Mouse (Mus musculus) cerebellum, adult 9-10 months (tissue): Measurements from ENCODE around the gene Slc7a14.

Experiments
- DNase-seq: peaks from one replicate; pipeline ENCODE4 v3.0.0; 2022

Slc7a14 gene

DNA sequence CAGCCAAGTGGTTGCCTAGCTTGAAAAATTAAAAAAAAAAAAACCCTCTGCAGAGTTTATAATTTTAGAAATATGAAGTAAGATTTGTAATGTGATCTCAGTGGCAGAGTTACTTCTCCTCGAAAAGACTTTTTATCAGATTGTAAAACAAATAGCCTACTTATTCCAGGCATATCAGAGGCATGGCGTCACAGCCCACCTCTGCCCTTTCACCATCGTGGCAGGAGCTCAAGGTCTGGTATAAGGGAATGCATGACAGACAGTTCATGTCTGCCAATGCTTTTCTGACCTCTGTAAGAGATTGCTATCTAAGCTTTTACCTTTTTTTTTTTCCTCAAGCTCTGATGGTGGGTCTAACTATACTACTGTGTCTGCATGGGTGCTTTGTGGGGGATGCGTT is 102.1 kb downstream of the Slc7a14 start:
- no peak for DNase-seq

DNA sequence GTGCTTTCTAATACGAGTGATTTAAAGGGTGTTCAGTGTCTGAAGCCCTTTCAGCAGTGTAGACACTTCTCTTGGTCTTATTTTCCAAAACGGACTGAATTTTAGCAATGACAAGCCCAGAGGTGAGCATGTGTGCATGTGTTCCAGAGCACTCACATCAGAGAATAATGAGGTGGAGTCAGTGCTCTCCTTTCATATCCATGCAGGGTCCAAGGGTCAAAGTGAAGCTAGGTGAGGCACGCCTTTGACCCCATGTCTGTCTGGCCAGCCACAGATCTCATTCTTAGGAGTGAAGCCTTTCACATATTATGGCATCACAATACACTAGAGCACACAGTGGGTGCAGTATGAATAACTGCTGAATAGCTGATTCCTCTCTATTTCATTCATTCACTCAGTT is 105.0 kb downstream of the Slc7a14 start:
- DNase-seq, result no peak

GRCm38 (mm10) chr3:31203947-31204346 is 106.2 kb downstream of the Slc7a14 start:
- no peak for DNase-seq

DNA sequence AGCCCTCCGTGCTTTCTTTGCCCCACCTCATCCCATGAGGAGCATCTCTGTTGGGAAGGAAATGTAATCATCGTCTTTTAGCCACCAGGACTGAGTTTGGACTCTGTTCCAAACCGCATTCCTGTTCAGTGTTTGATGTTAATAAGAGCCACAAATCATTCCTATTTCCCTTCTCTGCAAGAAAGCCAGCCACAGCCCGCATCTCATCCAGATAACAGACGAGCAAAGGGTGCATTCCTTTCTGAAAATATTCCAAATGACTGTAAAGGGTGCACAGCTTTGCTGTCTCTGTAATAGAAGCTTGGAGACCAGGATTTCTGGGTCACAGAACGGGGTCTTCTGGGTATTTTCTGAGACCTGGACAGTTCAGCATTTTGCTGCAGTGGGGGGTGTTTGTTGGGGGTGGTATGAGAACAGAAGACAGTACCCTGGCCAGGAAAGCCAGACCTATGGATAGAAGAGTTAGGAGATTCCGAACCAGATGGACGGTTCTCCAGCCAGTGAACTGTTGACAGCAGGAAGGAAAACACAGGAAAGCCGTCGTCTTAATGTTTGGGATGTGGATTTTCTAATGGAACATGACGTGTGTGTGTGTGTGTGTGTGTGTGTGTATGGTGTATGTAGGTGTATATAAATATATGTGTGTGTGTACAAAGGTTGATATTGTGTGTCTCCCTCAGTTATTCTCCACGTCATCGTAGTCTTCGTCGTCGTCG is 110.9 kb downstream of the Slc7a14 start:
- no peak for DNase-seq

DNA sequence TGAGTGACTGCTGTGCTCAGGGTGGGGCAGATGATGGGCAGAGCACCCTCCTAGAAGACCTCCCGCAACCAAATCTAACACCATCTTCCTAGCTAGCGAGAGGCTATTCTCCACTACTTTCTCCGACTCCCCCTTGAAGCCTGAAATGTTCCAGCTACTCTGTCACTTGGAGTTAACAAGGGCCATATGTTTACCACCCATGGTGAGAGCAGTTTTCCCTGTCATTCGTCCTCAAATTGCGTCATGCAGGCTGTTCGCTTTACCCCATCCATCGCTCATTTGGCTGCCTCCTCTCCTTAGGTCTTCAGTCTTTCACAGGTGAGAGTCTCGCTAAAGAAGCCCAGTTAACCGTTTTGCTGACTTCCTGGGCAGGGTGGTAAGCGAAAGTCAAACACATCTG is 118.8 kb downstream of the Slc7a14 start:
- no peak for DNase-seq

DNA sequence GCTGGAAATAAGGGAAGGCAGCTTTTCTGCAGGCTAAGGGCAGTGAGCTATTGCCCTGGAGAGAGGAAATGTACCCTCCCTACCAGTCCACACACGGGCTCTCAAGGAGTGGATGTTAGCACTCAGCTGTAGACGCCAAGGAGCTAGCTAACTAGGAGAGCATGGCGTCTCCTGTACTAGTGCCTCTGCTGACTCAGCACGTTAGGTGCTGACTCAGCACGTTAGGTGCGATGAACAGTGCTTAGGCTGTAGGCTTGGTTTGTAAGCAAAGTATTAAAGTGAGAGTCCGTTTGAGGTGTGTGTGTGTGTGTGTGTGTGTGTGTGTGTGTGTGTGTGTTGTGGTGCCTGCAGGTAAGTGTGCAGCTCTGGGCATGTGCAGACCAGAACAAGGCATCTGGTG is 119.8 kb downstream of the Slc7a14 start:
- no peak for DNase-seq

DNA sequence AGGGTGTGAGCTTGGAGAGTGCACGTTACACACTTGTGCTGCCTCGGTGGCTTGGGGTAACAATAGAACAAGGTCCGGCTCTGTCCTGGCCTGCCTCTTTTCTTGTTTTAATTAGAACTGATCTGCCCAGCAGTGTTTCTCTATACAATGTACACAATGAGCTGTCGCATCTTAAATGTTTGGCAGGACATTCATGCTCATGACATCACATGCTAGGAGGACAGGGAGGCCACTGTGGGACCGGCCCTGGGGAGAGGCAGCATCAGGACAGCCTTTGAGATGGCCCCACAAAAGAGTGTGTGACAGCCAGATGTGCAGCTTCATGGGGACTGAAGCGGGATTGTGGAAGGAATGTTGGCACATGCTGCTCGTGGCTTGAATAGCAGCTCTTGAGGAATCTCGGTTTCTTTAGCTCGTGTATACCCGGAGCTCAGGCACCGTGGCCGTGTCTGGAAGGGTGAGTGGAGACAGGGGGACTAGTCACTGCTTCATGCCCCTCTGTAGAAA is 143.8 kb downstream of the Slc7a14 start:
- no peak for DNase-seq

DNA sequence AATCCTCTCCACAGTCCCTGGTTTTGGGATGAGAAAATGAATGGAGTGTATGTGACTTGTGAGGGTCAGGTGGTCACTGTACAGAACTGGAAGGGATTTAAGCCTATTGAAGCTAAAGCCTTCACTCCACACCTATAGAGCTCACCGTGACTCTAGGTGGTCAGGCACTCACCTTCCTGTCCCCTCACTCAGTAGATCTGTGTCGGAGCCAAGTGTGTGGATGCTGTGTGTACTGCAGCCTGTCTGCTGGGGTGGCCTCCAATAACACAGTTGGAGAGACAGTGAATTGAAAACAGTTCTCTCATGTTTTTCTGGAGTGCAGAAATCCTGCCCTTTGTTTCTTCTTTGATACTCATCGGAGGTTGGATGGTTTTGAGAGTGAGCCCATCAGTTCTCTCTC is 144.4 kb downstream of the Slc7a14 start:
- DNase-seq, result no peak

DNA sequence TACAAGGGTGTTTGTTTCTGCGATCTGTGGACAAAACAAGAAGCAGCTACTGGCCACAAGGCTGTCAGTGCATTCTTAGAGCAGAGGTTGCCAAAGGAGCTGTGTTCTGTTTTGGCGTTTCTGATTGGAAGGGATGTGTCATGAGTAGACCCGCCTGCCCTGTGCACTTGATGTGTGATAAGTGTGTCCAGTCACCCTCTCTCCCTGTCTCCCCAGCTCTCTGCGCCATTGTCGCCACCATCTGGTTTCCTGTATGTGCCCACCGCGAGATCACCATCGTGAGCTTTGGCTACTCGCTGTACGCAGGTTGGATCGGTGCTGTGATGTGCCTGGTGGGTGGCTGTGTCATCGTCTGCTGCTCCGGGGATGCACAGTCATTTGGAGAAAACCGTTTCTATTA is 147.3 kb downstream of the Slc7a14 start:
- DNase-seq, result no peak

GRCm38 (mm10) chr3:31161336-31161735 is 148.8 kb downstream of the Slc7a14 start:
- DNase-seq, result no peak

- DNase-seq, result no peak
These were observed 150.1 kb downstream of the Slc7a14 start for GRCm38 (mm10) chr3:31160046-31160445.

- no peak for DNase-seq
These were observed 152.4 kb downstream of the Slc7a14 start for GRCm38 (mm10) chr3:31157776-31158175.

DNA sequence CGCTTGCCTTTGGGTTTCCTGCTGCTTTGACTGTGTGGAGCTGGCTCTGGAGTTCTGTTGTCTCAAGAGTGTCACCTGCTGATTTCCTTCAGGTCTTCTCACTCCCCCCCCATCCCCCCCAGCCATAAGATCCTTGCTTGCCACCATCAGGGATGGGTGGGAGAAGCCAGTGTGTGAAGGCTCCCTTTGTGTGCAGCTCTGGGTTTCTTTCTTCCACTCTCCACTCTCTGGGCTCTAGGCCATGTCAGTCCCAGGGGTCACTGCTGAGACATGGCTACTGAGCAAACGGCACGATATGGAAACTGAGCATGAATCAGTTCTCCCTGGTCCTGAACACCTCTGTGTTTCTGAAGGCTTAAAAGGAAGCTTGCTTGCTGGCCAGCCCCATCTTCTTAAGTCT is 154.1 kb downstream of the Slc7a14 start:
- DNase-seq, result no peak
